Mouse (Mus musculus) frontal cortex, postnatal 14 days (tissue): ENCODE results near the gene Rab11fip3.
"Not testable (repeated sequence)": the region's sequence is repeated elsewhere in the genome, so short reads cannot be mapped to it uniquely, and the experiment has no call there.

Experiments used
- DNase-seq, 2 experiments: peaks; one replicate each; pipeline ENCODE4 v3.0.0; 2022; ENCODE audit warnings: low spot score in 2 of 2

Gene Rab11fip3

DNA sequence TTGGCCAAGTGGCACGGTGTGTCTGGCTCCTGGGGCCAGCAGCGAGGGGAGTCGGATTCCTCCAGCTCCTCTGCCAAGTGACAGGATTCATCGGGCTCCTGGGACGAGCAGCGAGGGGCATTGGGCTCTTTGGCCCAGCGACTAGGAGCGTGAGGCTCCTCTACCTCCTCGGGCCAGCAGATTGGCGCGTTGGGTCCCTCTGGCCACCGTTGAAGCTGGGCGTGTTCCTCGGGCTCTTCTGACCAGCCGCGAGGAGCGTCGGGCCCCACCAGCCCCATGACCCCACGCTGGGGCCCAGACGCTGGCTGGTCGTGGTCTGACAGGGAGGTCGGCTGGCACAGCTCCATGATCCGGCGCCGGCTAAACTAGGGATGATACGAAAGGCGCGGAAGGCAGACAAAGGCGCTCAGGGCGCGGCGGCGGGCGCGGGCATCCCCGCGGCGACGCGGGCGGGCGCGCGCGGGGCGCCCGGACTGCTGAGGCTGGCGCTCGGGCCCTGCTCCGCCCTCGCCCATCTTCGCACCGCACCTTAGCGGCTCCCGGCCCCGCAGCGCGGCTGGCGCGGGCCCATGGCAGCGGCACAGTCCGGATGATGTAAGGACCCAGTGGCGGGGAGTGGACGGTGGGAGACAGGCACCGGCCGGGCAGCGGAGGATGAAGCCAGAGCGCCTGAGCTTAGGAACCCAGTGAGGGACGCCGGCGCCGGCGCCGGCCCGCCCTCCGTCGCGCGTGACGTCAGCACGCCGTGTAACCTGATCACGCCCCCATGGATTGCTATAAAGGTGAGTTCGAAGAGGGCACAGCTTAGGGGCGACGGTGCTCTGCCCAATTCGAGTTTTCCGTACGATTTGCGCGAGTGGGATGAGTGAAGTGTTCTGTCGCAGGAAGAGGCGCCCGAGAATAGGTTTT is at the start of gene Rab11fip3:
TSS of gene Rab11fip3 (minus strand) at position 725 of the 909 bp plus-strand sequence.
- DNase-seq, result peak; percentile 66 to 68

GRCm38 (mm10) chr17:26116503-26117258 is 47.3 kb upstream of the Rab11fip3 start:
- DNase-seq, result no peak

DNA sequence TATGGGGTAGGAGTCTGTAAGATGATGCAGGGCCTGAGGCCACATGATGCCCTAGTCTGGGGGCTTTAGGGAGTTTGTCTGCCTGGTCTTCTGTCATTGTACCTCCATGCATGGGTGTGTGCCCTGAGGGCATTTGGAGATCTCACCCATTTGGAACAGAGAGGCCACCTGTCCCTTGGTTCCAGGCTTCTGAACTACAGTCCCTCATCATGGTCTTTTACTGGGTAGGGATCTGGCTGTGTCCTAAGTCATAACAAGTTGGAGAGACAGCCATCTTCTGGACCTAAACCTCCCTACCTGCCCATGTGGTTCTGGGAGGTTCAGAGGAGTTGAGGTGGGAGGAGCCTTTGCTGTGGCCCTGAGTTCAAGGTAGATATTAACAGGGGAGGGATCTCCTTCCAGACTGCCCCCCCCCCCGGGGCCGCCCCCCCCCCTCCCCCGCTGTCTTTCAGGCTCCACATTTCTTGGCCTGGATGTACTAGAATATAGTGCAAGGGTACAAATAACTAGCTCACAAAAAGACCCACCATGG is 46.7 kb upstream of the Rab11fip3 start:
- no peak for DNase-seq

DNA sequence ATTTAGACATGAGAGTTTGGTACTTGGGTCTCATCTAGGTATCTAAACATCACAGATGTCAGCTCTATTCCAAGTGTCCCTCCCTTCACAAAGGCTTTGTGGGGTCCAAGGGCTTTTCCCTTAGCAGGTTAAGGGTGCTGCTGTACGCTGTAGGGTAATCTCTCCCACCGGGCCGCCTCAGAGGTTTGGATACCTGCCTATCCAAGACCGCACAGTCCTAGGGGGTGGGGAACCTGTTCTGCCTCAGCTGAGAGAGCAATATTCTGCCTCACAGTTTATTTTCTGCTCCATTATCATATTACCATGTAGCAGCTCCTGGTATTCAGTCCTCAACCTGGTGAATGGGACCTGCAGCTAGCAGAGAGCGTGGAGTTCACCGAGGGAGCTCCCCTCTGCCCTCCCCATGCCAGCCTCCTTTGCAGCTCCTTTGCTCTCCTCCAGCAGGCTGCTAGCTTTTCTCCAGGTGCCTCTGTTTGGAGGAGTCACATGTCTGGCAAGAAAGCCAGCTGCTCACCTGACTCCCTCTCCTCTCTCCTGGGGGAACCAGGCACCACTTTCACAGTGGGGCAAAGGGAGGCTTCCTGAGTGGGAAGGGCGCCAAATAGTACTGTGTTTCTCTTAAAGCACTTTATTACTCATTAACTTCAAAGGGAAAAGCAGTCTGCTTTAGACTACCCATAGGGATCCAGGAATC is 46.0 kb upstream of the Rab11fip3 start:
- no peak for DNase-seq

DNA sequence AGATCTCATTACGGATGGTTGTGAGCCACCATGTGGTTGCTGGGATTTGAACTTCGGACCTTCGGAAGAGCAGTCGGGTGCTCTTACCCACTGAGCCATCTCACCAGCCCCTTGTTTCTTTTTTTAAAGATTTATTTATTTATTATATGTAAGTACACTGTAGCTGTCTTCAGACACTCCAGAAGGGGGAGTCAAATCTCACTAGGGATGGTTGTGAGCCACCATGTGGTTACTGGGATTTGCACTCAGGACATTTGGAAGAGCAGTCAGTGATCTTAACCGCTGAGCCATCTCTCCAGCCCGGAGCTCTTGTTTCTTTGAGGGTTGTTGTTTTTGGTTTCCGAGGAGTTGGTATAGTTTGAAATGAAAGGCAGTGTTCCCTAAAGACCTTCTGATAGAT is 45.1 kb upstream of the Rab11fip3 start:
- DNase-seq, result not testable (repeated sequence)

DNA sequence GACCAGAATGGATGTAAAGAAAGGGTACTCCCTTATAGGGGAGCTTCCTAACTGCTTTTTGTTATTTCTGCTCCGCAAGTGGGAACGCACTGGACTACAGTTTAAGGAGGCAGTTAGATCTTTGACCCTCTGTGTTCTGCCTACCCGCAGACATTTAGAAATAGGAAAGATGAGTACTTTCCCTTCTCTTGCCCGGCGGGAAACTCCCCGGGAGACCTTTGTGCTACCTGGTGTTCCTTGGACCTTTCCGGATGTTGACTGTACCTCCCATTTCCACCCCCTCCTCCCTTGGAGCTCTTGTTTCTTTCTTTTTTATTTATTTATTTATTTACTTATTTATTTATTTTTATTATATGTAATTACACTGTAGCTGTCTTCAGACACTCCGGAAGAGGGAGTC is 44.7 kb upstream of the Rab11fip3 start:
- DNase-seq, result no peak

DNA sequence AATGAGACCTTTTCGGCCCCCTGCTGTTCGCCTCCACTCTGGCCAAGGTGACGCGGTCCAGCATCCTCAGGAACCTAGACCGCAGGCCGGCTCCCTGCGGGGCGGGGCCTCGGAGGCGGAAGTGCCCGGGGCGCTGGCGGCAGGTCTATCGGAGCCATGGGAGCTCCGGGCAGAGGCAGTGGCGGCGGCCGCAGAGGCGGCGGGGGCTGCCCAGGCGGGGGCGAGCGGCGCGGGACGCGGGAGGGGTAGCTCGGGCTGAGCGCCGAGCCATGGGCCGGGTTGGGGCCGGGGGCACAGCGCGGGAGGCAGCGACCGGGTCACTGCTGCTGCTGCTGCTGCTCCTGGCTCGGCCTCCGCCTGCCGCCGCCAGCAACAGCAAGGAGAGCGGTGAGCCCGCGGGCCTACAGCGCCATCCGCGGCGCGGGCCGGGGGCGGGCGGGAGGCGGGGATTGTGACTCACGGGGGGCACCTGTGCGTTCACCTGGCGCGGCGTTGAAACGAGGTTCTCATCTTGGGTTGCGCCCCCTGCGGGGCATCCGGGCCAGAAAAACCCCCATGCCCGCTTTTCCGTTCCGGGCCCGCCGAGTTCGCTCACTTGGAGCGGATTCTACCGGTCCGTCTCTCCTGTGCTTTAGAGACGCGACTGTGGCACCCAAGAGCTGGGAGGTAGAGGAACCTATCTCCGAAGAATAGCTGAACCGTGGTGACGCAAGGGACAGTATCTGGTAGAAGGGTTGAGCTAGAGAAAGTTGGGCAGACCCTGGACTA is 44.0 kb upstream of the Rab11fip3 start, which contains the start of gene Tmem8:
TSS of gene Tmem8 (plus strand) at position 119 of the 768 bp plus-strand sequence.
- DNase-seq, result peak in 1 of 2 experiments; percentile 63

- no peak for DNase-seq
These were observed 43.4 kb upstream of the Rab11fip3 start for GRCm38 (mm10) chr17:26112751-26113150.

DNA sequence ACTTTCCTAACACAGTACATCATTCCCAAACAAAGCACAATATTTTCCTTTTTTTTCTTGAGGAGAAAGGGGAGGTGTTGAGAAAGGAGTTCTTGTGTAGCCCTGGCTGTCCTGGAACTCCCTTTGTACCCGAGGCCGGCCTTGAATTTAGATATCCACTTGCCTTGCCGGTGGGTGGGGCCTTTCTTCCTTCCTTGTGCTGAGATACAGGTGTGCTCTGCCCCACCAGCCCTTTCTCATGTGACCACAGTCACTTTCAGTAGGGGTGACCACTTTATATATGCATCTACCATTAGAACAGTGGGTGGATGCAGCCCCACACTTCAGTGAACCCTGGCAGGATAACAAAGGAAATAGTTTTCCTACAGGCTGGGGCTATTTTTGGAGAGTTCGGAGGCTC is 42.4 kb upstream of the Rab11fip3 start:
- no peak for DNase-seq

- DNase-seq, result no peak
These were observed 41.7 kb upstream of the Rab11fip3 start for GRCm38 (mm10) chr17:26111024-26111423.

DNA sequence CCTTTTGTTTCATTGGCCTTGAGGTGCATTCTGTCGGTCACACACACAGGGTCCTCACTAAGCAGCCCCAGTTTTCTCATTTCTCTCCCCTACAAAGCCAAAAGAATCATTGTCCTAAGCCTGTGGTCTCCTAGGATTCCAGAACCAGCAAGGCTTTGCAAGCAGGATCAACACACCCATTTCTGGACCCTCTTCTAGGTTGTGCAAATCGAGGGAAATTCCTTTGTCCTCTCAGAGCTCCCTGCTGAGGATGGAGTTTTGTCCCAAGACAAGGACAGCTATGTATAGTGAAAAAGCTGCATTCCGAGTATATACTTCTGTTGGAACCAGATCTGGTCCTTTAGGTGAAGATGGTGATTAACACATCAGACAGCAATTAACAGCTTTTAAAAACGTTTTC is 40.8 kb upstream of the Rab11fip3 start:
- DNase-seq, result no peak

DNA sequence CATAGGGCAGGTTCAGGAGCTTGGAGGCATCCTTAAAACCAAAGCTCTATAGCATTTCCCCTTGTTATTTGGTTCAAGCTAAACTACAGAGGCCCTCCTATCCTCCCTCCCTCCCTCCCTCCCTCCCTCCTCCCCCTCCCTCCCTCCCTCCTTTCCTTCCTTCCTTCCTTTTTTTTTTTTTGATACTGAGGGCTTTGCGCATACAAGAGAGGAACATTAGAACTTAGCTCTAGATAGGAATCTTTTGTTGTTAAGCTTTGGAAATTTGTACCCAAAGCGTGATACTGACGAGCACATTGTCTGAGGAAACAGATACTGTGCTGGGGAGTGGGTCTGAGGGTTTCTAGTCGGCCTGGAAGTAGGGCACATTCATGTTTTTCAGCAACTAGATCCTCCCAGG is 36.3 kb upstream of the Rab11fip3 start:
- DNase-seq, result no peak

GRCm38 (mm10) chr17:26101478-26101877 is 32.1 kb upstream of the Rab11fip3 start:
- no peak for DNase-seq

- no peak for DNase-seq
These were observed 30.8 kb upstream of the Rab11fip3 start for GRCm38 (mm10) chr17:26100166-26100565.

- not testable (repeated sequence) for DNase-seq
These were observed 30.0 kb upstream of the Rab11fip3 start for GRCm38 (mm10) chr17:26099316-26099715.

DNA sequence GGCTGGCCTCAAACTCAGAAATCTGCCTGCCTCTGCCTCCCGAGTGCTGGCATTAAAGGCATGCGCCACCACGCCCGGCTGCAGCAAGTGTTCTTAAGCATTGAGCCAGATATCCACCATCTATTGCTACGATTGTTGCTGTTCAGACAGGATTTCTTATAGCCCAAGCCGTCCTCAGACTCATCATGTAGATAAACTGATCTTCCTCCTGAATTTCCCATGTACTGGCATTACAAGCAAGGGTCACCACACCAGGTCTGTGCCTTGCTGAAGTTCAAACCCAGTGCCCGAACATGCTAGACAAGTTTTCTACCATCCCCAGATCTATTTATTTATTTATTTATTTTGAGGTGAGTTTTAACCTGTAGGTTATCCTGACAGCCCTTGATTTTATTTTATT is 29.1 kb upstream of the Rab11fip3 start:
- no peak for DNase-seq

DNA sequence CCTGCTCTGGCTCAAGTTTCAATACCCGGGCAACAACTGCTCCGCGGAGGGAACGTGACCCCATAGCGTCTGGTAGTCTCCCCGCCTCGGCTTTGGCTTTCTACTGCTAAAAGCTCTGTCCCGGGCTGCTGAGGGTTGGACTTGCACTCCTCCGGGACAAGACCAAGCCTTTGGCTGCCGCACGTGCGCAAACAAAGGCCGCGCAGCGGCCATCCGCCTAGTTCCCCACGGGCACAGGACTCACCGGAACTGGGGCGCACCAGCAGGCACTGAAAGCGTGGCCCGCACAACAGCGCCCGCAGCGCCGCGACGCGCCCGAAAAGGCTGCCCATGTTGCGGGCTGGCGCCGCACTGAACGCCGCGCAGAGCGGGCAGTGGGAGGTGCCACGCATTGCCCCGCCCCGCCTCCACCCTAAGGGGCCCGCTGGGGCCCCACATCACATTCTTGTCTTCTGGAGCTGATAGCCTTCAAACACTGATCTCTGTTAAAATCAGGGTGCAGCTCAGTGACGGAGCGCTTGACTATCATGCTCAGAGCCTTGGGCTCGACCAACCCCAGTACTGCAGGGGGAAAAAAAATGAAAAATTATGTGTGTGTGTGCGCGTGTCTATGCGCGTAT is 25.9 kb upstream of the Rab11fip3 start, which contains the start of gene Nme4:
TSS of gene Nme4 (minus strand) at position 482 of the 620 bp plus-strand sequence.
- peak in 1 of 2 experiments; percentile 53 for DNase-seq

DNA sequence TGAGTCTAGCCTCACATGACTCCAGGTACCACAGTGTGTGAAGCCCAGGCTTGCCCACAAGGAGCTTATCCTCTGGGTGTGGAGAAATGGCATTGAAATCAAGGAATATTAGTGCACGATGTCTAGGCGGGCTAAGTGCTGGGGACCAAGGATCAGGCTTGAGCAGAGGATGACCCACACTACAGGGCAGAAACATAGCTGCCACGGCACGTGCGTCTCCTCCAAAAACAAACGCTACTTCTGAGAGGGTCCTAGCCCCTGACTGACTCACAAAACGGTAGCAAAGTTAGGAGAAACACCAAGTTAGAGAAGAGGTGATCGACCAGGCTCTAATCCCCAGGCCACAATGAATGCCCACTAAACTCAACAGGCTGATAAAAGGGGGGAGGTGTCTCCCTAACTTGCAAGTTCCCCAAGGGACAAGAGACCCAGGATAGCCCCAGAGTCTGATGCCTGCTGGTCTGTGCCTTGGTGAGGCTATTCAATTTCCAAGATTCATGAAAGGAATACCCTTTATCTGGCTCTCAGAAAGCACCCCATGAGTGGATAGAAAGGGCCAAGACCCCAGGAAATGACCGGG is 25.3 kb upstream of the Rab11fip3 start:
- no peak for DNase-seq

GRCm38 (mm10) chr17:26089905-26090632 is 20.7 kb upstream of the Rab11fip3 start, which contains the start of gene Decr2:
TSS of gene Decr2 (minus strand) at chr17:26090337.
- peak; percentile 78 to 86 for DNase-seq
